Mouse (Mus musculus): Measurements from ENCODE around the gene Slc29a4.

DNA sequence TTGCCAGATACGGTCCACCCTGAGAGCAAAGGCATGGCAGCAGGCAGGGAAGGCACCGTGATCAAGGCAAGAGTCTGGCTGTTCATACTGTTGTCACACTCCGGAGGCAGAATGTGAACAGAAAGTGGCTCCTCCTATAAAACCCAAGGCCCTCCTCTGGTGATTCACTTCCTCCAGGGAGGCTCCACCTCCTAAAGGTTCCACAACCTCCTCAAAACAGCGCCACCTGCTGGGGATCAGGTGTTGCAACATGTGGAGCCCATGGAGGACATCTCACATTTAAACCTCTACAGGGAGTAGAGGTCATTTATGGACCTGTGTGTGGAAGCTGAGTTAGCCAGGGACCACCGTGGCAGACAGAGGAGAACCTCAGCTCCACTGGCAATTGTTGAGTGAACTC is 20.1 kb downstream of the Slc29a4 start:
- TF ChIP-seq EP300 (optimal IDR thresholded peaks at IDR 0.05) (no peak), CTCF (IDR thresholded peaks at IDR 0.05; ENCODE audit: low read depth) (peak; percentile 48)
